Mouse (Mus musculus): ENCODE measurements around the gene Slc35f3.

- TF ChIP-seq POLR2A (IDR thresholded peaks at IDR 0.05; ENCODE audit: low read depth, low read length) (no peak), CTCF (IDR thresholded peaks at IDR 0.05; ENCODE audit: borderline replicate concordance, insufficient read depth, low read length) (no peak)
Measured at GRCm38 (mm10) chr8:126387566-126387965, 89.2 kb downstream of the Slc35f3 start.

Data from embryonic fibroblast, embryonic 13.5 days (primary cell).